ENCODE assay signal across 8 mouse cellular contexts in the genomic region with DNA sequence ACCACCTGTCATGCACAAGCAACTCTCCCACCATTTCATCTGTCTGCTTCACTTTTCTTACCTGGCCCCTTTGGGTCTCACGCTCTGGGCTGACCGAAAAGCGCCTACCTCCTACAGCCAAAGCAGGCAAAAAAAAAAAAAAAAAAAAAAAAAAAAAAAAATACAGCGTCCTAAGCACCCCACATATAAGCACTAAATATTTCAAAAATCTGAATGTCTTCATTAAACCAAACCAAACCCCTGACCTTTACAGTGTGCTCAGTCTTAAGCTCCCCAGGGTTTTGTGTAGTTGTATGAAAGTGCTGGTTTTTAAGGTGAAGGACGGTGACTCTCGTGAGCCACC. TPM values are rescaled to one million over a fixed set of nuclear protein-coding genes. Genes with fewer than 3 reads are reported as not detected.
DNase-seq lines count a peak whose midpoint lies in the region; ATAC-seq lines count a peak whose summit lies in the region.

No protein-coding gene starts in this region.

- H3K27ac ChIP-seq in limb, embryonic 13.5 days: peak overlapping the region; percentile 97
- peak overlapping the region; percentile 98 for H3K27ac ChIP-seq in stomach, embryonic 16.5 days (ENCODE audit: low read length)

- H3K36me3 ChIP-seq in megakaryocyte, embryonic 14.5 days (replicated peaks; ENCODE audit: low read length): peaks cover 10% of the 10 kb centered on the region
- H3K36me3 ChIP-seq in limb, embryonic 13.5 days: 0 out of 2 replicates have a peak, but pooled peaks cover 3% of the 10 kb centered on the region
- H3K36me3 ChIP-seq in stomach, embryonic 16.5 days (ENCODE audit: control insufficient read depth, insufficient read depth, low read length): no peaks in the 10 kb centered on the region

- no peak for ATAC-seq in megakaryocyte, adult 5-6 weeks (ENCODE audit: poor library complexity, severe bottlenecking)
- no peak; the same call in 1 of the 2 replicates for ATAC-seq in limb, embryonic 13.5 days (ENCODE audit: low FRiP score, low read depth)
- no peak for ATAC-seq in stomach, embryonic 16.5 days (ENCODE audit: insufficient read depth, low FRiP score)

- H3K9ac ChIP-seq in limb, embryonic 13.5 days: peak overlapping the region; percentile 97
- peak overlapping the region; percentile 97 for H3K9ac ChIP-seq in stomach, embryonic 16.5 days (ENCODE audit: low read length)

- H3K4me2 ChIP-seq in limb, embryonic 13.5 days (replicated peaks): peak overlapping the region; percentile 85
- H3K4me2 ChIP-seq in stomach, embryonic 16.5 days (ENCODE audit: low read depth, low read length): peak overlapping the region; percentile 91

- no peaks in the 10 kb centered on the region for H3K9me3 ChIP-seq in megakaryocyte, embryonic 14.5 days
- H3K9me3 ChIP-seq in limb, embryonic 13.5 days: no peaks in the 10 kb centered on the region
- H3K9me3 ChIP-seq in stomach, embryonic 16.5 days (replicated peaks; ENCODE audit: control insufficient read depth, low read length): no peaks in the 10 kb centered on the region

- peaks cover 28% of the 10 kb centered on the region for H3K4me1 ChIP-seq in megakaryocyte, embryonic 14.5 days
- peaks cover 13% of the 10 kb centered on the region for H3K4me1 ChIP-seq in limb, embryonic 13.5 days
- no peaks in the 10 kb centered on the region; the same call in 1 of the 2 replicates for H3K4me1 ChIP-seq in stomach, embryonic 16.5 days (ENCODE audit: control insufficient read depth, insufficient read depth, low read length)

- peak; percentile 9 for DNase-seq in adrenal gland, postnatal 10 days
- DNase-seq in adrenal gland, postnatal 25 days: no peak
- DNase-seq in left cerebral cortex, adult 9 months (ENCODE audit: low spot score in 2 of 2): no peak
- DNase-seq in thymus, postnatal 10 days (ENCODE audit: low spot score in 2 of 2): no peak

- H3K4me3 ChIP-seq in megakaryocyte, embryonic 14.5 days (replicated peaks): peak overlapping the region; percentile 97
- peak overlapping the region; percentile 94 for H3K4me3 ChIP-seq in limb, embryonic 13.5 days
- H3K4me3 ChIP-seq in stomach, embryonic 16.5 days (replicated peaks; ENCODE audit: low read length): peak overlapping the region; percentile 96

- 2% methylated on average over 6 of the region's 6 CpGs for WGBS in limb, embryonic 13.5 days
- WGBS in stomach, embryonic 16.5 days: 3% methylated on average over 6 of the region's 6 CpGs

- no peaks in the 10 kb centered on the region for H3K27me3 ChIP-seq in megakaryocyte, embryonic 14.5 days (replicated peaks)
- H3K27me3 ChIP-seq in limb, embryonic 13.5 days: no peaks in the 10 kb centered on the region
- H3K27me3 ChIP-seq in stomach, embryonic 16.5 days (ENCODE audit: control insufficient read depth, insufficient read depth, low read length): no peaks in the 10 kb centered on the region

RNA-seq across cellular contexts. Expression of a gene that starts 0.9 kb away (rescaled TPM):
- total RNA-seq in adrenal gland, postnatal 10 days (2021): 10 to 100 TPM; 20.6 to 22.2 TPM
- total RNA-seq in adrenal gland, postnatal 25 days (2021): 23.3 and 26.2 TPM in 2 replicates
- 0.43 TPM in 1 of 2 replicates, not detected in the other for polyA plus RNA-seq in megakaryocyte, embryonic 14.5 days (2012; ENCODE audit: insufficient read depth, low replicate concordance)
- total RNA-seq in megakaryocyte, adult 5-6 weeks (2015): 8.6 and 10.7 TPM in 2 replicates
- 10.4 and 12.2 TPM in 2 replicates for total RNA-seq in megakaryocyte, adult 5-6 weeks (2017)
- polyA plus RNA-seq in limb, embryonic 13.5 days (2015; fragmentation: Nextera tagmentation; extraction: Ambion mirVana): 45.1 and 46.1 TPM in 2 replicates
- polyA plus RNA-seq in stomach, embryonic 16.5 days (2015; fragmentation: Nextera tagmentation; extraction: Ambion mirVana): 29.2 and 32.8 TPM in 2 replicates
